Mouse (Mus musculus) MEL (cell line): Measurements from ENCODE around the gene Rab30. TPM values are rescaled to one million over a fixed set of nuclear protein-coding genes. Genes with fewer than 3 reads are reported as not detected.

ENCODE experiments used
- DNase-seq: peaks from one replicate; pipeline ENCODE4 v3.0.0; 2011; ENCODE audit warnings: low read depth, low spot score
- H3K27ac ChIP-seq: 2 replicates; pipeline ENCODE4 v1.5.1; 2012; ENCODE audit warnings: low read depth, mild to moderate bottlenecking, control low read depth, low read length, moderate library complexity; ENCODE audit not compliant: control insufficient read depth
- H3K27me3 ChIP-seq, 2 experiments: fragments of 150-350 bp in 1 of 2; sonication (generic) in 1 of 2; 2 replicates each; pipeline ENCODE4 v1.6.1; 2012; ENCODE audit warnings: low read length in 2 of 2, mild to moderate bottlenecking in 2 of 2, improper control_type of control experiment in 1 of 2, moderate library complexity in 1 of 2; ENCODE audit not compliant: insufficient read depth in 2 of 2, control insufficient read depth in 1 of 2
- H3K36me3 ChIP-seq, 2 experiments: 2 replicates each; pipeline ENCODE4 v1.6.1; 2012 to 2014; ENCODE audit warnings: low read length in 2 of 2, improper control_type of control experiment in 1 of 2, inconsistent platforms in 1 of 2, mild to moderate bottlenecking in 1 of 2; ENCODE audit not compliant: insufficient read depth in 2 of 2, control insufficient read depth in 1 of 2
- H3K4me1 ChIP-seq, 2 experiments: fragments of 150-350 bp in 1 of 2; sonication (generic) in 1 of 2; 2 replicates each; pipeline ENCODE4 v1.6.1; 2012; ENCODE audit warnings: low read length in 2 of 2, improper control_type of control experiment in 1 of 2, mild to moderate bottlenecking in 1 of 2; ENCODE audit not compliant: insufficient read depth in 2 of 2, control insufficient read depth in 1 of 2
- H3K4me3 ChIP-seq, 2 experiments: fragments of 150-350 bp in 1 of 2; sonication (generic) in 1 of 2; 2 replicates each; pipeline ENCODE4 v1.5.1; 2012; ENCODE audit warnings: low read depth in 2 of 2, low read length in 2 of 2, mild to moderate bottlenecking in 2 of 2, moderate library complexity in 2 of 2, control low read depth in 1 of 2, improper control_type of control experiment in 1 of 2; ENCODE audit not compliant: control insufficient read depth in 1 of 2, insufficient read depth in 1 of 2
- H3K79me2 ChIP-seq: 2 replicates; pipeline ENCODE4 v1.6.1; 2012; ENCODE audit warnings: mild to moderate bottlenecking, low read length, moderate library complexity; ENCODE audit not compliant: control insufficient read depth, poor library complexity, insufficient read depth
- H3K9ac ChIP-seq: 2 replicates; pipeline ENCODE4 v1.6.1; 2012; ENCODE audit warnings: low read depth, mild to moderate bottlenecking, control low read depth, low read length, moderate library complexity; ENCODE audit not compliant: control insufficient read depth, poor library complexity, severe bottlenecking
- H3K9me3 ChIP-seq: fragments of 150-350 bp; sonication (generic); replicated peaks from 2 replicates; pipeline ENCODE4 v1.6.1; 2012; ENCODE audit warnings: mild to moderate bottlenecking, low read length, improper control_type of control experiment, moderate library complexity; ENCODE audit not compliant: insufficient read depth
- BHLHE40 ChIP-seq: IDR thresholded peaks from 2 replicates; pipeline ENCODE4 v1.6.1; 2012; ENCODE audit warnings: low read depth, mild to moderate bottlenecking, inconsistent platforms, low read length, improper control_type of control experiment, borderline replicate concordance
- CHD1 ChIP-seq: IDR thresholded peaks from 2 replicates; pipeline ENCODE4 v1.6.1; 2012; ENCODE audit warnings: low read depth, mild to moderate bottlenecking, inconsistent platforms, low read length, improper control_type of control experiment
- CHD2 ChIP-seq: IDR thresholded peaks from 2 replicates; pipeline ENCODE4 v1.6.1; 2011; ENCODE audit warnings: low read length, improper control_type of control experiment
- CTCF ChIP-seq, 3 experiments: IDR thresholded peaks in 2 of 3; conservative IDR thresholded peaks in 1 of 3; 2 replicates each; pipeline ENCODE4 v1.5.1; 2011 to 2012; ENCODE audit warnings: low read length in 3 of 3, low read depth in 2 of 3, mild to moderate bottlenecking in 2 of 3, improper control_type of control experiment in 1 of 3, inconsistent platforms in 1 of 3, mixed read lengths in 1 of 3, moderate library complexity in 1 of 3; ENCODE audit not compliant: control insufficient read depth in 1 of 3, insufficient read depth in 1 of 3, poor library complexity in 1 of 3, severe bottlenecking in 1 of 3
- E2F4 ChIP-seq: IDR thresholded peaks from 2 replicates; pipeline ENCODE4 v1.6.1; 2011; ENCODE audit warnings: low read depth, low read length, improper control_type of control experiment, borderline replicate concordance
- ELF1 ChIP-seq: IDR thresholded peaks from 2 replicates; pipeline ENCODE4 v1.6.1; 2014; ENCODE audit warnings: low read depth, mild to moderate bottlenecking, inconsistent platforms, low read length, improper control_type of control experiment, moderate library complexity
- EP300 ChIP-seq, 2 experiments: IDR thresholded peaks; 2 replicates each; pipeline ENCODE4 v1.6.1; 2011; ENCODE audit warnings: improper control_type of control experiment in 2 of 2, low read length in 2 of 2, low read depth in 1 of 2, mild to moderate bottlenecking in 1 of 2
- ETS1 ChIP-seq: IDR thresholded peaks from 2 replicates; pipeline ENCODE4 v1.6.1; 2012; ENCODE audit warnings: low read depth, mild to moderate bottlenecking, inconsistent platforms, low read length, improper control_type of control experiment, moderate library complexity
- GABPA ChIP-seq: IDR thresholded peaks from 2 replicates; pipeline ENCODE4 v1.6.1; 2012; ENCODE audit warnings: low read depth, mild to moderate bottlenecking, inconsistent platforms, low read length, improper control_type of control experiment, moderate library complexity
- GATA1 ChIP-seq: IDR thresholded peaks from 2 replicates; pipeline ENCODE4 v1.6.1; 2011; ENCODE audit warnings: low read depth, low read length, improper control_type of control experiment
- HCFC1 ChIP-seq: IDR thresholded peaks from 2 replicates; pipeline ENCODE4 v1.6.1; 2012; ENCODE audit warnings: low read depth, mild to moderate bottlenecking, inconsistent platforms, low read length, improper control_type of control experiment, moderate library complexity
- KAT2A ChIP-seq: conservative IDR thresholded peaks from 2 replicates; pipeline ENCODE4 v1.6.1; 2012; ENCODE audit warnings: low read depth, low read length, improper control_type of control experiment, inconsistent platforms
- MAFK ChIP-seq: IDR thresholded peaks from 2 replicates; pipeline ENCODE4 v1.6.1; 2011; ENCODE audit warnings: low read depth, mild to moderate bottlenecking, low read length, improper control_type of control experiment, borderline replicate concordance
- MAX ChIP-seq: IDR thresholded peaks from 2 replicates; pipeline ENCODE4 v1.6.1; 2011; ENCODE audit warnings: low read length, improper control_type of control experiment
- MAZ ChIP-seq: IDR thresholded peaks from 2 replicates; pipeline ENCODE4 v1.6.1; 2012; ENCODE audit warnings: low read depth, mild to moderate bottlenecking, inconsistent platforms, low read length, improper control_type of control experiment
- MEF2A ChIP-seq: IDR thresholded peaks from 2 replicates; pipeline ENCODE4 v1.6.1; 2014; ENCODE audit warnings: low read depth, mild to moderate bottlenecking, inconsistent platforms, low read length, improper control_type of control experiment; ENCODE audit not compliant: poor library complexity, insufficient replicate concordance, severe bottlenecking; ENCODE audit errors: extremely low read depth
- MXI1 ChIP-seq: IDR thresholded peaks from 2 replicates; pipeline ENCODE4 v1.6.1; 2011; ENCODE audit warnings: mild to moderate bottlenecking, low read depth, low read length, improper control_type of control experiment
- MYB ChIP-seq: IDR thresholded peaks from 2 replicates; pipeline ENCODE4 v1.6.1; 2011; ENCODE audit warnings: mild to moderate bottlenecking, low read depth, low read length, improper control_type of control experiment
- MYC ChIP-seq: IDR thresholded peaks from 2 replicates; pipeline ENCODE4 v1.6.1; 2011; ENCODE audit warnings: low read depth, mild to moderate bottlenecking, low read length, improper control_type of control experiment, moderate library complexity
- NRF1 ChIP-seq: IDR thresholded peaks from 2 replicates; pipeline ENCODE4 v1.6.1; 2014; ENCODE audit warnings: low read depth, mild to moderate bottlenecking, inconsistent platforms, low read length, improper control_type of control experiment, moderate library complexity; ENCODE audit not compliant: poor library complexity, insufficient read depth, severe bottlenecking
- POLR2A ChIP-seq, 2 experiments: IDR thresholded peaks; 2 replicates each; pipeline ENCODE4 v1.6.1; 2011 to 2012; ENCODE audit warnings: low read length in 2 of 2, mild to moderate bottlenecking in 2 of 2, control low read depth in 1 of 2, improper control_type of control experiment in 1 of 2, low read depth in 1 of 2, moderate library complexity in 1 of 2; ENCODE audit not compliant: control insufficient read depth in 1 of 2, insufficient read depth in 1 of 2, poor library complexity in 1 of 2
- POLR2AphosphoS2 ChIP-seq: IDR thresholded peaks from 2 replicates; pipeline ENCODE4 v1.6.1; 2011; ENCODE audit warnings: low read length, improper control_type of control experiment
- POLR2AphosphoS5 ChIP-seq: IDR thresholded peaks from 2 replicates; pipeline ENCODE4 v1.6.1; 2012; ENCODE audit warnings: low read depth, borderline replicate concordance, mild to moderate bottlenecking, inconsistent platforms, low read length, moderate library complexity, mixed read lengths
- RAD21 ChIP-seq: IDR thresholded peaks from 2 replicates; pipeline ENCODE4 v1.6.1; 2011; ENCODE audit warnings: mild to moderate bottlenecking, low read depth, low read length, improper control_type of control experiment
- RCOR1 ChIP-seq: IDR thresholded peaks from 2 replicates; pipeline ENCODE4 v1.6.1; 2012; ENCODE audit warnings: low read depth, mild to moderate bottlenecking, inconsistent platforms, low read length, improper control_type of control experiment
- SIN3A ChIP-seq: IDR thresholded peaks from 2 replicates; pipeline ENCODE4 v1.6.1; 2012; ENCODE audit warnings: low read length, improper control_type of control experiment, inconsistent platforms
- SMC3 ChIP-seq: IDR thresholded peaks from 2 replicates; pipeline ENCODE4 v1.6.1; 2011; ENCODE audit warnings: low read depth, low read length, improper control_type of control experiment
- TAL1 ChIP-seq: IDR thresholded peaks from 2 replicates; pipeline ENCODE4 v1.6.1; 2012; ENCODE audit warnings: mild to moderate bottlenecking, inconsistent platforms, low read length, moderate library complexity, mixed read lengths
- TBP ChIP-seq: IDR thresholded peaks from 2 replicates; pipeline ENCODE4 v1.8.0; 2011; ENCODE audit warnings: low read depth, low read length, improper control_type of control experiment
- TCF12 ChIP-seq: IDR thresholded peaks from 2 replicates; pipeline ENCODE4 v1.6.1; 2014; ENCODE audit warnings: low read depth, mild to moderate bottlenecking, inconsistent platforms, low read length, improper control_type of control experiment, moderate library complexity
- UBTF ChIP-seq: IDR thresholded peaks from 2 replicates; pipeline ENCODE4 v1.6.1; 2012; ENCODE audit warnings: low read depth, mild to moderate bottlenecking, inconsistent platforms, low read length, improper control_type of control experiment, moderate library complexity, borderline replicate concordance; ENCODE audit not compliant: insufficient read depth
- USF1 ChIP-seq: IDR thresholded peaks from 2 replicates; pipeline ENCODE4 v1.6.1; 2014; ENCODE audit warnings: low read depth, mild to moderate bottlenecking, inconsistent platforms, low read length, improper control_type of control experiment, moderate library complexity
- USF2 ChIP-seq, 2 experiments: IDR thresholded peaks; 2 replicates each; pipeline ENCODE4 v1.6.1; 2011 to 2012; ENCODE audit warnings: improper control_type of control experiment in 2 of 2, low read length in 2 of 2, borderline replicate concordance in 1 of 2, inconsistent platforms in 1 of 2, low read depth in 1 of 2, mild to moderate bottlenecking in 1 of 2; ENCODE audit not compliant: insufficient read depth in 1 of 2
- ZC3H11A ChIP-seq: IDR thresholded peaks from 2 replicates; pipeline ENCODE4 v1.6.1; 2012; ENCODE audit warnings: low read depth, mild to moderate bottlenecking, inconsistent platforms, low read length, improper control_type of control experiment
- ZMIZ1 ChIP-seq: IDR thresholded peaks from 2 replicates; pipeline ENCODE4 v1.6.1; 2012; ENCODE audit warnings: low read depth, mild to moderate bottlenecking, inconsistent platforms, low read length, improper control_type of control experiment, moderate library complexity
- ZNF384 ChIP-seq: IDR thresholded peaks from 2 replicates; pipeline ENCODE4 v1.6.1; 2012; ENCODE audit warnings: low read depth, mild to moderate bottlenecking, inconsistent platforms, low read length, improper control_type of control experiment
- polyA plus RNA-seq, 2 experiments: library from polyadenylated mRNA; stranded (reverse) in 1 of 2; unstranded in 1 of 2; fragments of >175 nt in 1 of 2; fragments of >200 nt in 1 of 2; gene quantifications; 2 replicates each; pipeline versions ENCODE4 v1.2.1 to v1.2.4; 2012; ENCODE audit warnings: low replicate concordance in 2 of 2, low read depth in 1 of 2; ENCODE audit not compliant: insufficient read length in 2 of 2, insufficient read depth in 1 of 2, missing spikeins in 1 of 2
- total RNA-seq: library from RNA; depleted of rRNA; stranded (reverse); fragments of 300-350 nt; gene quantifications from 2 replicates; pipeline ENCODE4 v1.2.3, GENCODE M21; 2012

The Rab30 gene
- total and polyA plus RNA-seq, 3 experiments: 1.3 TPM; not detected in 1

DNA sequence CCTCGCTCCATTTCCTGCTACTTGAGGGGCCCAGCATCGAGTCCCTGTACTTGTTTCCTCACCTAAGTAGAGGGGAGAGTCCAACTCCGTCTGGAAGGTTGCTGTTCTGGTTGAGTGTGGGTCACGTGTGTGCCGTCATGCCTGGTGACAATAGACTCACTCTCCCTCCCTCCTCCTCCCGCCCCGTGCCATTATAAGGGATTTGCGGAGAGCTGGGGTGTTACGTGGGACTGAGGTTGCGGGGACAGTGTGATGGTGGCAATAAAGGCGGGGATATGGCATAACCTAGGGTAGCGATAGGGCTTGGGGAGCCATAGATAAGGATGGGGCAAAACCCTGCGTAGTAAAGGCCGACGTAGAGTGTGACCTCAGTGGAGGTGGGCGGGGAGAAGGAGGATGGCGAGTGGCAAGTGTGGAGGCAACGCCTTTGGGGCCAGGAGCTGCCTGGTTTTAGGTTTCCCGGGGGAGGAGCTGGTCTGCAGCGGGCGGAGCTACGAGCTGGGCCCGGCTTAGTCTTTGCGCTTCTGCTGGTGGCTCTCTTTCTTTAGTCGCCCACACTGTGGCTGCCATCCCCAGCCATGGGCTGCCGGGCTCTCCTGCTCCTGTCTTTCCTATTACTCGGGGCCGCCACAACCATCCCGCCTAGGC lies 133.5 kb downstream of the Rab30 start:
- DNase-seq: peak; percentile 98
- peaks cover 17% of the 10 kb centered on the region for H3K79me2 ChIP-seq
- H3K4me1 ChIP-seq: peaks cover 7 to 18% of the 10 kb centered on the region in 2 experiments
- no peak for TF ChIP-seq MYB
- TF ChIP-seq SMC3: no peak
- TF ChIP-seq ZC3H11A: no peak
- TF ChIP-seq EP300 (IDR thresholded peaks at IDR 0.05; ENCODE audit: low read depth in 1 of 2, low read length in 2 of 2): 0 out of 4 replicates have a peak, but pooled peaks of 1 of the 2 experiments have one; percentile 36
- TF ChIP-seq RAD21: no peak
- TF ChIP-seq USF2 (IDR thresholded peaks at IDR 0.05; ENCODE audit: borderline replicate concordance in 1 of 2, insufficient read depth in 1 of 2, low read depth in 1 of 2, low read length in 2 of 2): peak in 1 of 2 experiments; percentile 45; a peak in 1 of 4 replicates
- TF ChIP-seq GATA1: peak; percentile 86
- no peak for TF ChIP-seq GABPA
- TF ChIP-seq E2F4: no peak
- TF ChIP-seq MXI1: peak; percentile 56
- TF ChIP-seq ETS1: peak; percentile 69
- peak; percentile 83 for TF ChIP-seq USF1
- peak; percentile 74 to 93 for TF ChIP-seq POLR2A (IDR thresholded peaks at IDR 0.05; ENCODE audit: control insufficient read depth in 1 of 2, insufficient read depth in 1 of 2, low read depth in 1 of 2, low read length in 2 of 2, poor library complexity in 1 of 2)
- TF ChIP-seq MEF2A: no peak
- TF ChIP-seq NRF1: no peak
- TF ChIP-seq SIN3A: peak; percentile 68; the same call in 1 of the 2 replicates
- TF ChIP-seq CTCF (IDR thresholded peaks at IDR 0.05 in 2 of 3, conservative IDR thresholded peaks at IDR 0.05 in 1 of 3; ENCODE audit: control insufficient read depth in 1 of 3, insufficient read depth in 1 of 3, low read depth in 2 of 3, low read length in 3 of 3, poor library complexity in 1 of 3, severe bottlenecking in 1 of 3): no peak
- peak; percentile 80; the same call in 1 of the 2 replicates for TF ChIP-seq POLR2AphosphoS2
- TF ChIP-seq ELF1: no peak; the same call in 1 of the 2 replicates
- TF ChIP-seq CHD1: no peak
- TF ChIP-seq BHLHE40: peak; percentile 85
- no peak for TF ChIP-seq TAL1
- peak; percentile 70 for TF ChIP-seq TCF12
- TF ChIP-seq POLR2AphosphoS5: peak; percentile 37; the same call in 1 of the 2 replicates
- peak; percentile 61; the same call in 1 of the 2 replicates for TF ChIP-seq MAZ
- peak; percentile 94 for TF ChIP-seq TBP
- TF ChIP-seq RCOR1: peak; percentile 60; the same call in 1 of the 2 replicates
- no peak; the same call in 1 of the 2 replicates for TF ChIP-seq MYC
- no peak for TF ChIP-seq KAT2A
- TF ChIP-seq ZNF384: no peak
- no peak for TF ChIP-seq MAFK
- TF ChIP-seq HCFC1: peak; percentile 30; the same call in 1 of the 2 replicates
- no peak for TF ChIP-seq UBTF
- TF ChIP-seq MAX: peak; percentile 54
- no peak for TF ChIP-seq CHD2
- peak; percentile 70 for TF ChIP-seq ZMIZ1

More for the DNA sequence above, 133.5 kb downstream of the Rab30 start:
- peak overlapping the region; percentile 97 for H3K27ac ChIP-seq
- peak overlapping the region; percentile 77 to 93 for H3K4me3 ChIP-seq
- no peaks in the 10 kb centered on the region for H3K9me3 ChIP-seq
- H3K36me3 ChIP-seq: peaks cover 0 to 28% of the 10 kb centered on the region in 2 experiments; a peak in 2 of 4 replicates
- H3K27me3 ChIP-seq: no peaks in the 10 kb centered on the region
- H3K9ac ChIP-seq: peak overlapping the region; percentile 93
